Mouse (Mus musculus): ENCODE measurements at regions not wholly inside any gene's neighbourhood (a gene's known extent, or its start where the extent isn't known, plus 50 kb on each side); places are given as distances from the start of the nearest gene placed in this dataset.
A peak's percentile ranks its signal among the peaks of the same experiment; 100 is the strongest.

- no peak for DNase-seq
Observed at GRCm38 (mm10) chr12:25289381-25289780, 192.4 kb upstream of the Id2 start.

- no peak for DNase-seq
Observed at GRCm38 (mm10) chr12:25283808-25284207, 186.9 kb upstream of the Id2 start.

- DNase-seq = no peak
Observed at GRCm38 (mm10) chr12:25281438-25281837, 184.5 kb upstream of the Id2 start.

GRCm38 (mm10) chr12:25273631-25274305 is 176.8 kb upstream of the Id2 start:
- no peak for DNase-seq

DNA sequence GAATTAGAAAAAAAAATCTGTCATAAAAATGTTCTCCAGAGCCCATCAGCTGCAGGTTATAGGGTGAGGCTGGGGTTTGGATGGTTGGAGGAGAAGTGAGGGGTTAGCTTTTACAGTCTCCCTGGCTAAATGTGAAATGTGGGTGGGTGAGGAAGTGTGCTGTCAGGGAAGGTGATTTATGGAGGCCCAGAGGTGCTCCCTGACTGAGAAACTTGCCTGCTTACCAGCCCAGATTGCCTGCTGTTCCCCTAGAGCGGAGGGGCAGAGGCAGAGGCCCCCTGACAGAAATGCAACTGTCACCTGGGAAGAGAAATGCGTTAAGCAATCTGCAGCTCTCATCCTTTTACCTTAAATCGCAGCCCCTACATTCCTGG is 175.8 kb upstream of the Id2 start:
- DNase-seq = no peak

GRCm38 (mm10) chr12:25272114-25272751 is 175.3 kb upstream of the Id2 start:
- no peak for DNase-seq

DNA sequence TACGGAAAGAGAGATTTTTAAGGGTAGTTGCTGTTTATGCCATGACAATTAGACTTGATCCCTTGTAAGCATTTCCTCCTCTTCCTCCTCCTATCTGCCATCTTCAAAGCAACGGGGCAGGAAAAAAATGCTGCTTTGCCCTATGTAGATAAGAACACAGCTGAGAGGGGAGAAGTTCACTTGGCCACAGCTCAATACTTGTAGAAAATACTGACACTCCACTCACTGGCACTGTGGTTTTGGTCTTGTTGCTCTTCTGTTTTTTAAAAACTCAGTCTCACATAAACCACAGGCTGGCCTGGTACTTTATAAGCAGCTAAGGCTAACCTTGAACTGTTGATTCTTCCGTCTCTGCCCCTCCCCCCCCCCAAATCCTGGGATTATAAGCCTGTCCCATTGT is 172.9 kb upstream of the Id2 start:
- DNase-seq = no peak

- no peak for DNase-seq
Observed at GRCm38 (mm10) chr12:25268871-25269850, 172.2 kb upstream of the Id2 start.

DNA sequence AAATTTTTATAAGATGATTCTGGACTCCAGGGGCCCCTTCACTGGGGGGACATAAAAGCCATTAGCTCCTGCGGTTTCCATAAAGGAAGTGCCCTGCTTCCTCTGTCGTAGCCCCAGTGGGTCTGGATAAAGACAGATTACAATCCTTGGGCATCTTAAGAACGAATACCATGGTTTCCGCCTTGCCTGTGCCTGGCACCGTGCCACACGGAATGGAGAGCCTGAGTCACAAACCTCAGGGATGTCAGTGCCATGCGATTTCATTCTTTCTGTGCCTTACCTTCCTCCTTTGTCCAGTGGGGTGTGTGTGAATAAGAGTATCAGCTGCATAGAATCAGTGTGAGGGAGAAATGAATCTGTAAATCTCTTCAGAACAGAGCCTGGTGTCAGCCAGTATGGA is 171.4 kb upstream of the Id2 start:
- DNase-seq = no peak

DNA sequence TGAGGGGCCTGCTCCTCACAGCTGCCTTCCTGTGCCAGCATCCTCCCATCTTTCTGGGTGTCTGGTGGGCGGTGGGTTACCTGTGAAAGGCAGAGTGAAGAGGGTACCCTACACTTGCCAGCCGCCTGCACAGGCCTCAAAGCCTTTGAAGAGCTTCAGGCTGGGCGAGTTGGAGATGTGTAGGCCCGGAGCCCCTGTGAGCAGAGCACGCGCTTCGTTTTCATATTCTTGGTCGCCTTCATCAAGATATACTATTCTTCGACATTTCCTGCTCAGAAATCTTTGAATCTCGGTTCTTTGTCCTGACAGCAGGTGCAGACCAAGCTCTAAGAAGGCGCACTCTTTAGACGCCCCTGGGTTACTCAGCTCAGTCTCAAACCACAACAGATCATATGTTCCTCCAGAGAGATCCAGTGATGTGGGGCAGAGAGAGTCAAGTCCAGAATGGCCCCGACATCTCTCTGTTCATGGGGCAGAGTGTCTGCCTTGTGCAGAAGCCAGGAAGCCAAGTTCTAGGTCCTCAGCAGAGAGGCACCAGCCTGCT is 170.7 kb upstream of the Id2 start:
- no peak for DNase-seq

- no peak for DNase-seq
Observed at GRCm38 (mm10) chr12:25266701-25267571, 170.0 kb upstream of the Id2 start.

DNA sequence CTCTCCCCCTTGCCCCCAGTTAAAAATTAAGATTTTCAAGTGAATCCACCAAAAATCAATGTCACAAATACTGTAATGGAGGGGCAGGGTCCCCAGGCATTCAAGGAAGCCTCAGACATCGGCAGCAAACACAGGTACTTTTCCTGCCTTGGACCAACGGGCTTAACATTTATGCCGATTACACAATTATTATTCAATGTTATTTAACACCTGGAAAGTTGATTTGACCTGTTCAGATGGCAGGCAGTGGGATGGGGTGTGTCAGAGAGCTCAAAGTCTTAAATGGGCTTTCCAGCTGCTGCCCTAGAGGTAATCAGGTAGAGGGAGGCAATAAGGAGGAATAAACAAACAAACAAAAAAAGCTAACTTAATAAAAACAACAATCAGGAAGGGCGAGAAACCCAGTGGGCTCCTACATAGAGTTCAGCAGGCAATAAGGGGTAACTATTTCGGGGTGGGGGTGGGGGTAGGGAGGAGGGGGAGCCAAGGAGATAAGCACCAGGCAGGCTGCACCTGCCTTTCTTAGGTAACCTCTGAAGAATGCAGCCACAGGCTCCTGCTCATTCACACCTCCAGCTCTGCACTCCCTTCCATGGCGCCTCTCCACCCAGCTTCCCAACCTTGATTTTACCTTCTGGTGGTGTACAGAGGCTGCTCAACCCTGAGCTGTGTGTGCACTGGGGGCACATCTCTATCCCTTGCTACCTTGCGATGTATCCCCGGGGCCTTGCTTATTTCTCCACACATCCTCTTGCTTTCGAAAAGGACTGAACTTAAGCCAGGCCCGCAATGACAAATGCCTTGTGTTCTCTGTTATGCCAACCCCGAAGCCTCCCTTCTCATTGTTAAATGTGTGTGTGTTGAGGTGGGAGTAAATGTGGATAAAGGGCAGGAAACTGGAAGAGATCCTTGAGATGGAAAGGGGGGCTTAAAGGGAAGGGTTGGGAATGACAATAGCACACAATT is 168.9 kb upstream of the Id2 start:
- no peak for DNase-seq

DNA sequence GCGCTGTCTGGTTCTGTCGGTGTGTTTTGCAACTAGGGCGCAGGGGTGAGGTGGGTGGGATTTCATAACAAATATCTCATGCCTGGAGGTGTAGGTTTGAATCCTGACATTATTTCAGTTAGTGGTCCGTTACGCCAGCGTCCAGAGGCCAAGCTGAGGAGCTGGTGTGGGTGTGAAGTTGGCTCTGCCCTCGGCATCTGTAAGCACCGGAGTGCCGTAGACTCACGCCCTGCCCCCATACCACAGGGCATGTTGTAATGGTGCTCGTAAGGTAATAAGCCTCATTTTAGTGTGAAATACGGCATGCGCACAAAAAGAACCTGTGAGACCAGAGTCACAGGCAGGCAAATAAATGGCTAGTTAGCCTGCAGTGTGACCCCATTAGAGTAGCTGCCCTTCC is 168.1 kb upstream of the Id2 start:
- DNase-seq = no peak

DNA sequence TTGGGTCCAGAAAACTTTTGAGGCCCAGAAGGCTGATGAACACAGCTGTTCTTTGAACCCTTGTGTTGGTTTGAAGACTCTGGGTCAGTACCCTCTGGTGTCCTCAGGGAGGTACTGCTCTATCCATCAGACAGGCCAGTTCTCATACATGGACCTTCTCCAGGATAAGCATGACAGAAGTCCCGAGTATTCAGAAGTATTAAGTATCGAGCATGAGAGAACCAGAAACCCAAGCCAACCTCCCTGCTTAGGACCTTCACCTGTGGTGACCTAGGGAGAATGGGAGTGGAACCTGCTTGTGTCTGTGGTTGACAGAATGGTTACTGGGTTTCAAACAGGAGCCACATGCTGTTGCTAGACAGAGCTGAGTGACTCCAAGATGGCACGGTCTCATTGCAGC is 167.5 kb upstream of the Id2 start:
- no peak for DNase-seq

GRCm38 (mm10) chr12:25262461-25262860 is 165.5 kb upstream of the Id2 start:
- no peak for DNase-seq

DNA sequence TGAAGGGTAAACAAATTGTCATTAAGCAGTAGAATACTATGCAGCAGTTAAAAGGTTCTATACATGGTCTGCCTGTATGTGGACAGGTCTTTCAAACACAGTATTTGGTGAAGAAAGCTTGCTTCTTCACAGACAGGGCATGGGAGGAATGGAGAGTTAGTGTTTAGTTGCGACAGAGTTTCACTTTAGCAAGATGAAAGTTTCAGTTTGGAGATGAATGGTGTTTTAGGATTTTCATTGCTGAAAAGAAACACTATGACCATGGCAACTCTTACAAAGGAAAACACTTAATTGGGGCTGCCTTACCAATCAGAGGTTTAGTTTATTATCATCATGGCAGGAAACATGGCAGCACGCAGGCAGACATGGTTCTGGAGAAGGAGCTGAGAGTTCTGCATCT is 162.2 kb upstream of the Id2 start:
- no peak for DNase-seq

GRCm38 (mm10) chr12:25256268-25256667 is 159.3 kb upstream of the Id2 start:
- no peak for DNase-seq

- no peak for DNase-seq
Observed at GRCm38 (mm10) chr12:25254716-25255115, 157.8 kb upstream of the Id2 start.

DNA sequence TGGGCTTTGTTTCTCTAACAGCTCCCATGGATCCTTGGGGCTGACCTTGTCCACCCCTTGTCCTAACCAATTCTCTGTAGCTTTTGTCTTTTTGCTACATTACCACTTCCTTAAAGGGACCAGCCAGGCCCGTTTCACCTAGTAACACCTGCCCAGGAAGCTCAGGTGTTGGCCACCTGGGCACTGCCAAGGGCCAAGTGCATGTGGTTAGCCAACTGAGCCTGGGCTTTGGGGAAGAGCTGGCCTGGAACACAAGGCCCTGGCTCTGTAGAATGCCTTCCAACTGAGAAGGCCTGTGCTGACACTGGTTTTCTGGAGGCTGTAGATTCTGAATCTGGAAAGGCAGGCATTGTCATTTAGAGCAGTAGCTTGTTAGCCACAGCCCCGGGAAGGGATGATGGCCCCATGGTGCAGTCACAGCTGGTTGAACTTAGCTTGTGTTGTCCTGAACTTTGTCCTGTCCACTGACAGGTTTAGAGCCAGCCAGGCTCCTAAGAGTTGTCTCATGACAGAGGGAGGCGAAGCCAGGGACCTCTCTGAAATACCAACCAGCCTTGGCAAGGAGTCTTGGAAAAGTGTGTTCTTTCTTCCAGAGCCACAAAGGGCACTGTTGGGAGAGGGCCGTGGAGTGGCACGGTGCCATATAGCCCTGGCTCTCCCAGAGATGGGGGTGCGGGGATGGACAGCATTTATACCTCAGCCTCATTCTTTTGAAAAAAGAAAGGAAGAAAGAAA is 156.0 kb upstream of the Id2 start:
- peak; percentile 20 for DNase-seq

DNA sequence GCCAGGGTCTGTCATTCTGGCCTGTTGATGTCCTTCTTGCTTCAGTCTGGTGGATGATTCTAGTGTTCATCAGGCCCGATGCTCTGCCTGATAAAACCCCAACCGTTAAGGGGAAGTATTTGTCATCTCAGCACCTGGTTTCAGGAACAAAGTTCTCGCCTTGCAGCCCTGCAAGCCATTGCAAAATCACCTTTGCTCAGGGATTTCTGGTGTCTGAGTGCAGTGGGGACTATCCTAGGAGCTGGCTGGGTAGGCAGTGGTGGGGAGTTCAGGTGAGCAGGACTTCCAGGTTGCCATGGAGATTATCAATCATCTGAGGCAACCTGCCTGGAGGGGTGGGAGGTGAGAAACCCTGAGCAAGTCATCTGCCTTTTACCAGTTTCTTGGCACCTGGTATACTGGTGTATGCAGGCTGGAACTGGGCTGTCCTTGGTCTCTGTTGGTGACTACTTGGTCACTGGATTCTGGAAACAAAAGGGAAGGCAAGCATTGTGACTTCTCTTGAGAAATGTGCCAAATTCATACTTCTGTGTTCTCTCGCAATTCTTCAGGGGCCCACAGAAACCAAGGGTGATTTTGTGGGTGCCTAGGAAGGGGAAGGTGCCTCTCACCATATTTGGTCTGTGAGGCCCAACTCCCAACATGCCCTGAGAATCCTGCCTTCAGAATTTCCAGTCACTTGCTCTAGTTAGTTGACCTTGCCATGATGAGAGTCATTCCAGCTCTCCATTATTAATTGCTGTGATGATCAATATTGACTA is 154.7 kb upstream of the Id2 start:
- no peak for DNase-seq
